Mouse (Mus musculus) midbrain, embryonic 10.5 days (tissue): ENCODE results near the gene Erg28. TPM values are rescaled to one million over a fixed set of nuclear protein-coding genes. Genes with fewer than 3 reads are reported as not detected.

Experiments
- DNase-seq: peaks from one replicate; pipeline ENCODE4 v3.0.0-alpha.2; 2017; ENCODE audit warnings: low spot score
- H3K27ac ChIP-seq: fragments of 300-500 bp; sonication (generic); replicated peaks from 2 replicates; pipeline ENCODE4 v1.5.1; 2016; ENCODE audit warnings: mild to moderate bottlenecking
- H3K27me3 ChIP-seq: fragments of 300-500 bp; sonication (generic); 2 replicates; pipeline ENCODE4 v1.6.1; 2016; ENCODE audit warnings: low read depth, mild to moderate bottlenecking; ENCODE audit not compliant: poor library complexity, severe bottlenecking
- H3K36me3 ChIP-seq: fragments of 300-500 bp; sonication (generic); 2 replicates; pipeline ENCODE4 v1.6.1; 2016; ENCODE audit warnings: mild to moderate bottlenecking, moderate library complexity
- H3K4me1 ChIP-seq: fragments of 300-500 bp; sonication (generic); 2 replicates; pipeline ENCODE4 v1.6.1; 2016
- H3K4me3 ChIP-seq: fragments of 300-500 bp; sonication (generic); 2 replicates; pipeline ENCODE4 v1.5.1; 2016; ENCODE audit warnings: mild to moderate bottlenecking, moderate library complexity
- H3K9me3 ChIP-seq: fragments of 300-500 bp; sonication (generic); replicated peaks from 2 replicates; pipeline ENCODE4 v1.6.1; 2016; ENCODE audit warnings: mild to moderate bottlenecking
- WGBS: fragments of 180-500 bp; shearing (Covaris S2); methylation state at CpG from one replicate; pipeline ENCODE4 v1.1.7; 2016; 5-methylcytosine and 5-hydroxymethylcytosine counted together
- polyA plus RNA-seq: library from polyadenylated mRNA; unstranded; fragments of >200 nt; fragmentation: Nextera tagmentation; extraction: Ambion mirVana; gene quantifications from 2 replicates; pipeline ENCODE4 v1.2.1, GENCODE M21; 2016

Erg28 gene
- polyA plus RNA-seq, 1 experiment from 2014 or later: 121 TPM

- H3K9me3 ChIP-seq: no peaks in the 10 kb centered on the region
- DNase-seq: no peak
- H3K4me3 ChIP-seq: no peak overlapping the region
- H3K27me3 ChIP-seq: no peaks in the 10 kb centered on the region
- H3K4me1 ChIP-seq: no peaks in the 10 kb centered on the region
- 86% methylated on average over 7 of the region's 7 CpGs for WGBS
- peaks cover 55% of the 10 kb centered on the region for H3K36me3 ChIP-seq
- no peak overlapping the region for H3K27ac ChIP-seq
Observed at GRCm38 (mm10) chr12:85848164-85848958, 24.0 kb upstream of the Erg28 start.

DNA sequence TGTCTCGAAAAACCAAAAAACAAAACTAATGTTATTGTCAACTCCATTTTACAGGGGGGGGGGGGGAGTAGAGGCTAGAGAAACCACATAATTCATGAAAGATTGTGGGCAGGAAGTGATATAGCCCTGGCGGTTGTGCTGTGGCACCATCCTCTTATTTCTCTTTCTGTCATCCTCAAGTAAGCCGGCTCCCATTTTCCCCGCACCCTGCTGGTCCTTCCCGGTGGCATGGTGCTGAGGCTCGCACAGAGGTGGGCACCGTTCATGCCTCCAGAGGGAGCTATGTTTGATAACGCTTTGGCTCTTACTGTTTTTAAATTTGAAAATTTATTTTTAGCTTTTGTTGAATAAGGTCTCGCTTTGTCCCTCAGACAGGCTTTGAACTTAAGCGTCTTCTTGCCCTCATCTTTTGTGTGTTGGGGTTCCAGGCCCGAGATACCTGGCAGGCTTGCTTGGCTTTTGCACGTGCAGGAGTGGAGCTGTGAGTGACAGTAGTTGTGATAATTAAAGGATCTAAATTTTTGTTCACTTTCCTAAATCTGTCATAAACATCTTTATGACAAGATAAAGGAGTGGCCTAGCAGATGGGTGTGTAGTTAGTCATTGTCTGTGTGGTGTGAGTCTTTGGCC lies 15.1 kb upstream of the Erg28 start:
- 93% methylated on average over 12 of the region's 12 CpGs for WGBS
- no peak for DNase-seq

DNA sequence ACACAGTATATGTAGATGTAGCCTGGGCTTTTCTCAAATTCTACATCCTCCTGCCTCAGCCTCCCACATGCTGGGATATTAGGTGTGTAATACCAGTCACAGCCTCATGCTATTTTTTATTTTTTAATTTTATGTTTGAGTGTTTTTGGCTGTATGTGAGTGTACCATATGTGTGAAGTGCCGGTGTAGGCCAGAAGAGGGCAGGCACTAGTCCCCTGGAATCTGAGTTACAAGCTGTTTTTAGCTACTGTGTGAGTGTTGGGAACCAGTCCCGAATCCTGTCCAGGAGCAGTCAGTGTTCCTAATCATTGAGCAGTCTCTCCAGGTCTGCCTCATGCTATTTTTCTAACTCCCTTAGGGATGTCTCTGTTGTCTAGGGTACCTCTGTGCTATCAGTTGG lies 13.4 kb upstream of the Erg28 start:
- H3K36me3 ChIP-seq: peaks cover 22% of the 10 kb centered on the region
- H3K27ac ChIP-seq: no peak overlapping the region
- WGBS: 90% methylated on average over 2 of the region's 2 CpGs
- H3K9me3 ChIP-seq: no peaks in the 10 kb centered on the region
- H3K27me3 ChIP-seq: no peaks in the 10 kb centered on the region
- H3K4me1 ChIP-seq: peaks cover 6% of the 10 kb centered on the region; the same call in 1 of the 2 replicates
- H3K4me3 ChIP-seq: no peak overlapping the region
- DNase-seq: no peak

More for the DNA sequence above, 15.1 kb upstream of the Erg28 start:
- Histone ChIP-seq H3K4me3 (no peak overlapping the region), H3K4me1 (peaks cover 6% of the 10 kb centered on the region; the same call in 1 of the 2 replicates), H3K9me3 (no peaks in the 10 kb centered on the region), H3K27ac (no peak overlapping the region), H3K27me3 (no peaks in the 10 kb centered on the region), H3K36me3 (peaks cover 24% of the 10 kb centered on the region)

GRCm38 (mm10) chr12:85834543-85834942 lies 10.2 kb upstream of the Erg28 start:
- Histone ChIP-seq H3K9me3 (no peaks in the 10 kb centered on the region), H3K27me3 (no peaks in the 10 kb centered on the region), H3K36me3 (peaks cover 44% of the 10 kb centered on the region), H3K4me1 (peaks cover 6% of the 10 kb centered on the region; the same call in 1 of the 2 replicates), H3K27ac (no peak overlapping the region), H3K4me3 (no peak overlapping the region)
- 86% methylated on average over 2 of the region's 2 CpGs for WGBS
- no peak for DNase-seq

DNA sequence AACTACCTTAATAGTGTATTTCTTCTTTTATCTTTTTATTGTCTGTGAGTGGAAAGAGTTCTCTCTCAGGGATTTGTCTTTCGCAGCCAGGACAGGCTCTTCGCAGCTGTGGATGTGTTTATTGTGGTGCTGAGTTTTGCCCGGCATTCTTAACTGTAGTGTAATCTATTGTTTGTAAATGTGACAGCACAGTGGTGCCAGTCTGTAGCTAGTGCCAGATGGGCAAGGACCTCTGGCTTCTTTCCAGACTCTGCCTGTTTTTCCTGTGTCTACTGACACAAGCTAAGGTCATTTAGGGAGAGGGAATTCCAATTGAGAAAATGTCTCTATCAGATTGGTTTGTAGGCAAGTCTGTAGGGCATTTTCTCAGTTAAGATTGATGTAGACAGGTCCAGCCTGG lies 6.3 kb upstream of the Erg28 start:
- Histone ChIP-seq H3K36me3 (peaks cover 72% of the 10 kb centered on the region), H3K27me3 (no peaks in the 10 kb centered on the region), H3K9me3 (no peaks in the 10 kb centered on the region), H3K4me1 (peaks cover 12% of the 10 kb centered on the region), H3K27ac (no peak overlapping the region), H3K4me3 (no peak overlapping the region)
- no peak for DNase-seq
- WGBS: 92% methylated on average over 3 of the region's 3 CpGs

DNA sequence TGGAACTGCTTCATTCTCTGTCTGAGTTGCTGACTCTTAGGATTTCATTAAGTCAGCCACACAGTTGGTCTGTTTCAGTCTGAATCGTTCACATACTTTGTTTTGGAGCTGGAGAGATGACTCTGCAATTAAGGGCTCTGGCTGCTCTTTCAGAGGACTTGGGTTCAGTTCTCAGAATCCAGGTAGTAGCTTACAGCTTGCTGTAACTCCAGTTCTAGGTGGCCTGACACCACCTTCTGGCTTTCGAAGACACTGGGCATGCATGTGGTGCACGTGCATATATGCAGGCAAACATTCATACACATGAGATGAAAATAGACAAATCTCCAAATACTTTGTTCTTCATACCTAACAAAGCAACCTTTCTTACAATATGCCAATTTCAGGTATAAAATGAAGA lies 5.5 kb upstream of the Erg28 start:
- H3K9me3 ChIP-seq: no peaks in the 10 kb centered on the region
- no peak overlapping the region for H3K4me3 ChIP-seq
- 89% methylated on average over 3 of the region's 3 CpGs for WGBS
- no peaks in the 10 kb centered on the region for H3K27me3 ChIP-seq
- H3K27ac ChIP-seq: no peak overlapping the region
- H3K36me3 ChIP-seq: peaks cover 72% of the 10 kb centered on the region
- no peak for DNase-seq
- H3K4me1 ChIP-seq: peaks cover 15% of the 10 kb centered on the region

DNA sequence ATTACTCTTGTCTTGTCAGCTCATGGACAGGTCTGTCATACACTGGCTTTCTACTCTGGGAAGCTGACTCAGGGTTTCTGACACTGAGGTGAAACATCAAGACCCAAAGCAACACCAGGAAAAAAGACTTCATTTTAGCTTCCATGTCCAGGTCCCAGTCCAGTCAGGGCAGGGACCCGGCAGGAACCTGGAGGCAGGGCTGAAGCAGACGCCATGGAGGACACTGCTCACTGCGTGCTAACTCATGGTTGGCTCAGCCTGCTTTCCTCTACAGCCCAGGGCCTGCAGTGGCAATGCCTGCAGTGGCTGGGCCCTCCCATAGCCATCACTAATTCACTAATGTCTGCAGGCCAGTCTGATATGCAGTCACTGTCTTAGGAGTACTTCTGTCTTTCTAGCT lies 4.5 kb upstream of the Erg28 start:
- Histone ChIP-seq H3K36me3 (peaks cover 64% of the 10 kb centered on the region), H3K9me3 (no peaks in the 10 kb centered on the region), H3K27ac (no peak overlapping the region), H3K27me3 (no peaks in the 10 kb centered on the region), H3K4me3 (no peak overlapping the region), H3K4me1 (peaks cover 17% of the 10 kb centered on the region)
- DNase-seq: no peak
- WGBS: 97% methylated on average over 3 of the region's 3 CpGs

- Histone ChIP-seq H3K9me3 (no peaks in the 10 kb centered on the region), H3K27me3 (no peaks in the 10 kb centered on the region), H3K4me1 (peaks cover 28% of the 10 kb centered on the region), H3K36me3 (peaks cover 49% of the 10 kb centered on the region), H3K27ac (no peak overlapping the region), H3K4me3 (peak overlapping the region; percentile 92)
- DNase-seq: no peak
- WGBS: 83% methylated on average over 2 of the region's 2 CpGs
Observed at GRCm38 (mm10) chr12:85825822-85826221, 1.5 kb upstream of the Erg28 start.

DNA sequence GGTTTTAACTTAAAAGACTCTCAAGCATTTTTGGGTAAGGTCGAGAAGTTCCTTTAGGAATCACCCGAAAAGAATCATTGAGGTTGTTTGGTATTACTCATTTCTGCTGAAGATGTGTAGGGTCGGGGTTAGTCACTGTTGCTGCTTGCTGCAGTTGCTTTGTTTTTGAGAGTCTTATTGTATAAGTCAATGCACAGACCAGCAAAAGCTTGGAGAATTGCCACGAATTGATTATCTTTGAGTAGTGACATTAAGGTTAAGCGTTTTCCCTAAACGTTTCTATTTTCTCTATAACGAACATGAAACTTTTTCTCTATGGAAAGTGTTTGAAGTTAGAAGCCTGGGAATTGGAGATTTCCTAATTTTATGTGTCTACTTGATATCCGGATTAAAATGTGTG lies 1.0 kb upstream of the Erg28 start:
- H3K9me3 ChIP-seq: no peaks in the 10 kb centered on the region
- 17% methylated on average over 8 of the region's 8 CpGs for WGBS
- DNase-seq: no peak
- peaks cover 51% of the 10 kb centered on the region for H3K36me3 ChIP-seq
- H3K4me3 ChIP-seq: peak overlapping the region; percentile 92
- no peaks in the 10 kb centered on the region for H3K27me3 ChIP-seq
- H3K4me1 ChIP-seq: peaks cover 28% of the 10 kb centered on the region
- peak overlapping the region; percentile 96 for H3K27ac ChIP-seq

- Histone ChIP-seq H3K27ac (no peak overlapping the region), H3K9me3 (no peaks in the 10 kb centered on the region), H3K4me1 (peaks cover 34% of the 10 kb centered on the region), H3K4me3 (no peak overlapping the region), H3K27me3 (no peaks in the 10 kb centered on the region), H3K36me3 (peaks cover 56% of the 10 kb centered on the region)
- DNase-seq: no peak
- 79% methylated on average over 9 of the region's 9 CpGs for WGBS
Observed at GRCm38 (mm10) chr12:85822051-85822450, 2.3 kb downstream of the Erg28 start.

GRCm38 (mm10) chr12:85813599-85813998 lies 10.8 kb downstream of the Erg28 start:
- peaks cover 79% of the 10 kb centered on the region for H3K36me3 ChIP-seq
- H3K27me3 ChIP-seq: no peaks in the 10 kb centered on the region
- H3K4me1 ChIP-seq: peaks cover 1% of the 10 kb centered on the region; the same call in 1 of the 2 replicates
- H3K27ac ChIP-seq: no peak overlapping the region
- DNase-seq: no peak
- no peak overlapping the region for H3K4me3 ChIP-seq
- H3K9me3 ChIP-seq: no peaks in the 10 kb centered on the region
- WGBS: 68% methylated on average over 2 of the region's 2 CpGs

DNA sequence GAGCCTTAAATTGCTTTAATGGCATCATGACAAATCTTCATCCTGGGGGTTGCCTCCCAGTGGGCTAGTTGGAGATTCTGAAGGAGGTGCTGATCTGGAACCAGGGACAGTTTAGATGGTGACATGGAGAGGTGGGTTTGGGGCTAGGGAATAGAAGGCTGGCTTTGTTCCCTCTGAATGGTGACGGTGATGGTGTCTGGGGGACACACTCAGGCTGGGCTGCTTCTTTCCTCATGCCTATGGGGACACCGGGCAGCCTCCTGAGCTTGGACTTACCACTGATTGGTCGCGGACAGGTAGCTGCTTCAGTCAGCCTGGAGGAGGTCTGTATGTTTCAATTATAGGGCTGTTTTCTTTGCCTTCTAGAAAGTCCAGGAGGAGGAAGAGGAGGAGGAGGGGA lies 12.7 kb downstream of the Erg28 start:
- no peak for DNase-seq
- Histone ChIP-seq H3K36me3 (peaks cover 61% of the 10 kb centered on the region), H3K9me3 (no peaks in the 10 kb centered on the region), H3K4me1 (no peaks in the 10 kb centered on the region), H3K27ac (no peak overlapping the region), H3K4me3 (no peak overlapping the region), H3K27me3 (no peaks in the 10 kb centered on the region)
- WGBS: 100% methylated on average over 4 of the region's 4 CpGs

- peaks cover 54% of the 10 kb centered on the region for H3K36me3 ChIP-seq
Observed at GRCm38 (mm10) chr12:85810959-85811358, 13.4 kb downstream of the Erg28 start.

More at GRCm38 (mm10) chr12:85810959-85811358, 13.4 kb downstream of the Erg28 start:
- no peak for DNase-seq
- Histone ChIP-seq H3K27me3 (no peaks in the 10 kb centered on the region), H3K9me3 (no peaks in the 10 kb centered on the region), H3K27ac (no peak overlapping the region), H3K4me1 (no peaks in the 10 kb centered on the region), H3K4me3 (no peak overlapping the region)
